Mouse (Mus musculus) thymus, postnatal 36 days (tissue): ENCODE data around the gene Cyb5d1.

Source experiments
- DNase-seq, 2 experiments: peaks; one replicate each; pipeline ENCODE4 v3.0.0; 2022; ENCODE audit warnings: mixed read lengths in 2 of 2

The Cyb5d1 gene

DNA sequence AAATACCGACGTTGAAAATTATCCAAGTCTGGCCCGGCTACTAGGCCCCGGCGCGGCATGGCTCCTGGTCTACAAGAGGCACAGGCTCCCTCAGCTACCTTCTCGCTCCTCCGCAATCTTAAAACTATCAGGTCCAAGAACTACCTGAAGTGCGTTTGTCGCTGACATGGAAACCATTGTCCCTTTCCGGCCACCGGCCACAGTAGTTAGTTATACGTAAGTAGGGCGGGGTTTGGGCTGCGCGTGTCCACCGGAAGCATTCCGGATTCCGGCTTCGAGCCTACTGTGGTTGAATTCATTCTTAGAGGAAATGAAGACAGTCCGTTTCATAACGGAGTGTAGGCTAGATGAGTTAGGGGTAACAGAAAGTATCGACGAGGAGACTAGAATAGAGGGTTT, at the start of gene Cyb5d1, which contains the start of gene Naa38:
Gene Cyb5d1 (minus strand): TSS at position 397 of the 399 bp plus-strand sequence.
Gene Naa38 (plus strand): TSS at position 253 of the 399 bp plus-strand sequence.
- DNase-seq: peak; percentile 83 to 87

DNA sequence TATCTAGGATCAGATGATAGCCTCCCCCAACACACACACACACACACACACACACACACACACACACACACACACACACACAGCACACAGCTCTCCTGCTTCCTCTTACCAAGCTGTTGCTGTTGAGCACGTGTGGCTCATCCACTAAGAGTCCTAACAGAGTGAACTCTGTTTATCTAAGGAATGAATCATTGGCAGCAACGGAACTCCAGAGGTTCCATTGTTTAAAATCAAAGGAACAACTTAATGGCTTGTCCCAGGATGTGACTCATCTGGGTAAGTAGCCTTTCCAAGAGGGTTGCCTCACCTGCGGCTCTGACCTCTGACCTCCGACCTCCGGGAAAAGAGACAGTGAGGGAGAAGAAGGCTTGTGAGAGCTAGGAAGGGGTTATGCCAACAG, 47.9 kb upstream of the Cyb5d1 start:
- DNase-seq: no peak

DNA sequence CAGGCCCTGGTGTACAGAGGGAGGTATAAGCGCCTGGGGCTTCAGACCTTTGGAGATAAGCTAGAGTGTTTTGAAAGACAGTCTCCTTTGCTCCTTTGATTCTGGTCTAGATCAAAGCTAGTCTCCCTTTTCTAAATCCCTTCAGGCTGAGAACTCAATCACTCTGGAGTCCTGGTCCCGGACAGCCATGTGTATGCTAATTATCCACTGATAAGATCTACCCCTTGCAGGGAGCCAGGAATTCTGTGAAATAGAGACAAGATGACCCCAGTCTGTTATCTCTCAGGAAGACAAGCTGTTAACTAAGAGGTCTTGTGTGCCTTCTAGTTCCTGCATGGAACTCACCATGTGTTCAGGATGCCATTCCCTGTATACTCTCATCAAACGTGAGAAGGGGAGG, 41.9 kb upstream of the Cyb5d1 start:
- DNase-seq: no peak

DNA sequence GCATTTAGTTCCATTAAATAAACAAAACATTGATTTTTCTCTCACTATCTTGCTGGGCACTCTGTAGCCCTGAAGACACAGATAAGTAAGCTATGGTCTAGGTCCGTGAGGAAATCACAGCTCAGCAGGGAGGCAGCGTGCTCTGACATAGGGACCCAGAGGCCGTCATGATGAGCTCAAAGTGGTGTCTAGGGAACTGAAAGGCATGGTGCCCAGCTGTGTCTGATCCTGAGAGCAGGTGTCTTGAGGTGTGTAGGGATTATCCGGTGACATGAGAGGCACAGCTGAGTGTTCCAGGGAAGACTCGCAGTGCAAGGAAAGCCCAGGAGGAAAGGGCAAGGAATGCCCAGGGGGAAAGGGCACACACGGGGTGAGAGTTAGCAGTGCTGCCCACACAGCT, 37.8 kb upstream of the Cyb5d1 start:
- no peak for DNase-seq

DNA sequence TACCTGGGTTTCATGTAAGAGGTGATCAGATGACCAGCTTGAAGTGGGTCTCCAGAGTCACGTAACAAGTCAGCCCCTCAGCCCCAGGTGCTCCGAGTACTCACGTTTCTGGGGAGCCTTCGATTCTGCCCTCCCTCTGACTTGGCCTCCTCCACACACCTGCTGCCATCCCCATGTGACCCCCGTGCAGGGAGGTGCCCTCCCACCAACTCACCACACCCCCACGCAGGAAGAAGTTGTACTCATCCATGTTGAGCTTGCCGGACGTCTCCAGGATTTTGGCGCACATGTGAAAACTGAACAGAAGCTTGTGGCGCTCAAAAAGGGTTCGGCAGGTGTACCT, 37.2 kb upstream of the Cyb5d1 start:
- peak in 1 of 2 experiments; percentile 35 for DNase-seq

DNA sequence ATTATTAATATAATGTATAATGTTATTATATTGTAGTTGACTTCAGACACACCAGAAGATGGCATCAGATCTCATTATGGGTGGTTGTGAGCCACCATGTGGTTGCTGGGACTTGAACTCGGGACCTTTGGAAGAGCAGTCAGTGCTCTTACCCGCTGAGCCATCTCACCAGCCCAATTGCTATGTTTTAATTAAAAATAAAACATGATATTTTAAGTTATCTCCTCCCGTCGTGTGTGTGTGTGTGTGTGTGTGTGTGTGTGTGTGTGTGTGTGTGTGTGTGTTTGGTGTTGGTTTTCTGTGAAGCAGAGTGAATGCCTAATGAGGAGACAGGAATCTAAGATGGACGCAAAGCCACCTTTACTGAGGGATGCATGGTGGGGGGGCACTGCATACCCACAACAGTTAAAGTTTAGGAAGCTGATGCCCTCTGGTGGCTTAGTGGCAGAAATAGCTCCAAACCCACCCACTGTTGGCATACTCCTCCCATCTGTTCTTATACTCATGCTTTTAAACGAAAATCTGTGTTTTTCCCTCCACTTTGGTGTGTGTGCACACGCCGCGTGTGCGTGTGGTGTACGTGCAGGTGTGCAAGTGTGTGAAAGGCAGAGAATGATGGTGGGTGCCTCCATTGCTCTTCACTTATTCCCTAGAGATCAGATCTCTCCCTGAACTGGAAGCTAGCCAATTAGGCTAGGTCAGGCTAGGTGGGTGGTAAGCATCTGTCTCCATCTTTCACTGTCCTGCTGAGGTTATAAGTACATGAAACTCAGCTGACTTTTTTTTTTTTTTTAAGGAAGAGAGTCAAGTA, 36.6 kb upstream of the Cyb5d1 start:
- peak; percentile 69 to 75 for DNase-seq

DNA sequence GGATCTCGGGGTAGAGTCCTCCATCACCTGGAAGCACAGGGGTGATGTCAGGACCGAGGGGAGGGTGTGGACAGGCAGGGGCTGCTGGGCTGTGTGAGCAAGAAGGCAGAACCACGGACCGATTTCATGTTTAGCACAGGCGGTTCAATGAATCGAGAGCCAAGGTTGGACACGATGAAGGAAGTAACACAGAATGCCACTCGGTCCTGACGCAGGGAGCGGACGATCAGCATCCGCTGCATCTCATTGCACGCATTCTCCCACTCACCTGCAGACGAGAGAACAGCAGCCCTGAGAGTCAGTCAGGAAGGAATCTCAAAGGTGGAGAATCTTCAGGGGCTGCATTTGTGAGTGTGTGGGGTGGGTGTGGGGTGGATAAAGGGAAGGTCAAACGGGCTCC, 35.2 kb upstream of the Cyb5d1 start:
- DNase-seq: no peak

DNA sequence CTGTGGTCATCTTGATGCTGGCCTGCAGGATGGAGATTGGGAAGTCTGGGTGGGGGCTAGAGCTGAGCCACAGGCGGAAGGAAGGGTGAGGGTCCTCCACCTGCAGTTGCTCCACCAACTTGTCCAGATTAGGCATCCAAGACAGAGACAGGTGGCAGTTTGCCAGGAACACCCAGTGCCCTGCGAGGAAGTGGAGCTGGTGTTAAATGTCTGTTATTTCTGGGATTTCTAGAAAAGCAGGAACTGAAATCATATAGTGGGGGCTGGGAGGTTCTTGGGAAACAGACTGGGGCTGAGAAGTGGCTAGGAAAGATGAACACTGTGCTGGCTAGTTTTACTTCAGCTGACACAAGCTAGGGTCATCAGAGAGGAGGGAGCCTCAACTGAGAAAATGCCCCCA, 33.9 kb upstream of the Cyb5d1 start:
- no peak for DNase-seq

DNA sequence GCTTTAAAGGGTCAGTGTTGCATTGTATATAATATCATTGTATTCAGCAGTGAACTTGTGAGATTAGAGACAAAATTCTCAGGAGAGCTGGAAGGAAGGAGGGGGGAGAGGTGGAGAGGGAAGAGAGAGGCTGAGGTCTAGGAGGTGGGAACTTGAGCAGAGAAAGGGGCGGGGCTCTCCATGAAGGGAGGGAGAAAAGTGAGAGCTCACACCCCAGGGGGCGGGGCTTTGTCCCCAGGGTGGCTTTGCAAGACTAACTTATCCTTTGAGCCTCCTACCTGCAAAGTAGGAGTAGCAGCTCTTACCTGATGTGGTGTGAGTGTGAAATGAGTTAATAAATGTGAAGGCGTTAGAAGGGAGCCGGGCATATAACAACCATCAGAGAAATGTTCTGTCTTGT, 33.3 kb upstream of the Cyb5d1 start:
- DNase-seq: peak in 1 of 2 experiments; percentile 60

DNA sequence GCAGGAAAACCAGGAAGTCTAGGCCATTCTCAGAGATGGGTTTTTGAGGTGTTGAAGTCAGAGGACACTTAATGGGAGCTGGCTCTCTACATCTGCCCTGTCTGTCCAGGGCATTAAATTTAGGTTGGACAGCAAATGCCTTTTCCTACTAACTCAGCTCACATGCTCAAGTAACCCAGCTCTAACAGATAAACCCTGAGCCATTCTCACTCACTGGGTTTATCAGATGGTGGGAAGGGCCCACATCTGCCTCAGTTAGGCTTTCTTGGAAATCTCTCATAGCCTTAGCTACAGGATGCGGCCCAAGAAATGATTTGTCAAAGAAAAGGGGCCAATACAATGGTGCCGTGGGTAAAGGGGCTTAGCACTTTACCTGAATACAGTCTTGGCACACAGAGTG, 30.8 kb upstream of the Cyb5d1 start:
- no peak for DNase-seq

DNA sequence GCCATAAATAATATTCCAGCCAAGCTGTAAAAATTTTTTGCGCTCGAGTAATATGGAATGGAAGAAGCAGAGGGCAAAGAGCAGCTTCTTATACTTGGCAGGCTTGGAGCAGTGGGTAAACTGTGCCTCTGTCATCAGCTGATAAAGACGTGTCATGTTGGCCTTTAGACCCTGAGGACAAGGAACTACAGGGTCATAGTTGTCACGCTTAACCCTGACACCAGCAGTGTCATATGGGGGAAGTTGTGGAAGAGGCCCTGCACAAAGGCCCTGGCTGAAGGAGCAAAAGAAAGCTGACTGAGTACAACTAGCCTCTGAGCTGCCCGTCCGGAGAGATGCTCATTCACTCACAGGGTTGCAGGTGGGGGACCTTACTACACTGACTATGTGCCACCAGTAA, 28.5 kb upstream of the Cyb5d1 start:
- no peak for DNase-seq

DNA sequence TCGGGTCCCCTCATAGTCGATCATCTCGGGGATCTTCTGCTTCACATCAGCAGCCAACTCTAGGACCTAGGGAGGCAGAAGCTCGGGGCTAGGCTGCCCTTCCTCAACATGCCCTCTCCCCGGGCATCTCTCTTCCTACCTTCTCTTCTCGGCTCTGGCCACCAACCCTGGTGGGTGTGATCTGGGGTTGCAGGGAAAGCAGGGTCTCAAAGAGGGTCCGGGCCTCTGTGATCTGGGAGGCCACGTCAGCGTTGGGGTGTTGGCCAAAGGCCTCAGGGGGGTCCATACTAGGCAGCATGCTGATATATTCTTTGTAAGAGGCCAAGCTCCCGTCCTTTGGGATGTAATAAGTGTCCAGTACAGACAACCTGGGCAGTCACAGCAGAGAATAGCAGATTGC, 27.4 kb upstream of the Cyb5d1 start:
- no peak for DNase-seq

DNA sequence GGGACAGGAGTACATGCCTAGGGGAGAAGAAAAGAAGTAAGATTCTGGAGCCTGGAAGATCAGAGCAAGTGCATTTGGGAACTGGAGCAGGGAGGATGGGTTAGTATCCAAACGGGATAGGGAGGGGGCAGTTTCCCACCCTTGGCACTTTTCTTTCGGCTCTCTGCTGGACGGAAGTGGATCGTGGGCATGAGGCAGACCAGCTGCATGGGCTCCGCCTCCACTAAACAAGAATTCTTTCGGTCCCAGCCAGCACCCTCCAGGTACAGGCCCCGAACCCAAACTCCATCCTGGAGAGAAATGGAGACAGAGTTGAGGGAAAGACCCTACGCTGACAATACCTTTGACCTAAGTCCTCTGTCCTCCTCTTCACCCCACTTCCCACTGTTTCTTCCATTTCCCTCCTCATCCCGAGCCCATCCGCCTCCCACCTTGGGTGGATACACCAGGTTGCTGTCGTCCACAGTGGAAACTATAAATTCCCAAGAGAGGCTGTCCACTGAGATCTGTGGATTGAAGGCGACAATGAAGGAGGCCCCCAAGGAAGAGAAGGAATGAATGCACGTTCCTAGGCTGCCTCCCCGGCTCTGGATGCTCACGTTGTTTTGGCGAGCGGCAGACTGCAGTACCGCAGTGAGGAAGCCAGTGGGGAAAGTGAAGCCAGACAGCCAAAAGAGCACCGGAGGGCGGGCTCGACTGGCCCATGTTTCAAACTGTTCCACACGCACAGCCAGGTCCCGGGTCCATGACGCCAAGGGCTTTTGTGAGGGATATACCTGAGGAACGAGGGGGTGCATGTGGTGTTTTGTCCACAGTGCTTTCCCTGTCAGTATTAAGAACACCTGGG, 25.9 kb upstream of the Cyb5d1 start:
- DNase-seq: no peak

DNA sequence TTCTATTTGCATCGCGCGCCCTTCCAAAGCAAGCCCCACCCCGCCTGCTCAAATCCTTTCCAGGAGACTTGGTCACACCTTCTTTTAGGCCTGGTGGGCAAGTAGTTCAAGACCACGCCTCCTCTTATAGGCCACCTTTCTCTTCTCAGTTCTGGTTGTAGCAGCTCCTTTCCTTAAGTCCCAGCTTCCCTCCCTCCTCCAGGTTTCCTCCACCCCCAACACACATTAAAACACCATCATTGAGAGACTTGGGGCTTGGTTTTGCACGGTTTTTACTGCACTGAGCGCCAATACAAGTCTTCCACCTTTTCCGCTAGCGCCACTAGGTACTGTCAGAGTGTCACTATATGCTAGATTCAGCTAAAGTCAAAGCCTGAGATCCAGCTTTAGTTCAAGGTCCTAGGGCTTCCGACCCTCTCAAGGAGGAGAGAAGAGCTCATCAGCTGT, 25.1 kb upstream of the Cyb5d1 start:
- DNase-seq: no peak

DNA sequence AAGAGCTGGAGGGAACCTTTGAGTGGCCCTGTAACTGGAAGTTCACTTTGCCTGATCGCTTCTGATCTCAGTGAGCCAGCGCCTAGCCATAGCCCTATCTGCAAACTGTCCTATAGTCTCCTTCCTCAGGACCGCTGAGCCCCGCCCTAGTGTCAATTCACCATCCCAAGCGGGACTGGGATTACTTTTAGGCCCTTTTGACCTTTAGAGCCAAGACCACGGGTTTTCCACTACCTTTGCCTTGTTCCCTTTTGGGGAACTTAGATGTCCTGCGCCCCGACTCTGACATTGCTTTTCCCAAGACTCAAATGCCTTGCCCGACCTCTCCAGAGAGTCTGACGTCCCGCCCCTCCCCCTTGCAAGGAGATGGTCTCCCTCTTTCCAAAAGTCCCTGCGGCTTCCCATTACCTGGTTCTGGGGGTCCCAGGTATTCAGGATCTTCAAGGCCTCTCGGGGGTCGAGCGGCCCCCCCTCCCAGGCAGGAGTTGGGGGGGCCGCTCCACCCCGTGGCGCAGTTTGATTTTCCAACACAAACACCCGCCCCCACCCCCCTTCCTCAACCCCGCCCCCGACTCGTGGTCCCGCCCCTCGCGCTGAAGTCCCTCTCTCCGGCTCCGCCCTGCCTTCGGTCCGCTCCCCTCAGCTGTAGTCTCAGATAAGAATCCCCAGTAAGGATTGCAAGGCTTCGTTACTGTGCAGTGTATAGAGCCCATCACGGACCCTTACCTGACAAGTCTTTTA, 24.6 kb upstream of the Cyb5d1 start:
- DNase-seq: peak; percentile 63 to 70

DNA sequence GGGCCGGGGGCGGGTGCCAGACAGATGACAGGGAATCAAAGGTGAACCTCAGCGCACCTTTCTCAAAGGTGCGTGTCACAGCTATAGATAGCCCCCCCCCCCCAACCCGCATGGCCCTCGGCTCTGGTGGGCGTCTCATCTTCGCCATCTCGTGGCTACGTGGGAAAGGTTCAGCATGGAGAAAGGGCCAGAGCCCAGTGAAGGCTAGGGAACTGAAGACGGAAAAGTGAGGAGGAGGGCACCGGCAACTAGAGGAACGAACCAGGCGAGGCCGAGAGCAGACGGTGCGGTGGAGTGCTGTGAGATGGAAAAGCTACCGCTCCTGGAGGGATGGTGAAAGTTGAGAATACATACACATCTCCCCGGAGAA, 24.0 kb upstream of the Cyb5d1 start:
- peak; percentile 59 to 72 for DNase-seq

DNA sequence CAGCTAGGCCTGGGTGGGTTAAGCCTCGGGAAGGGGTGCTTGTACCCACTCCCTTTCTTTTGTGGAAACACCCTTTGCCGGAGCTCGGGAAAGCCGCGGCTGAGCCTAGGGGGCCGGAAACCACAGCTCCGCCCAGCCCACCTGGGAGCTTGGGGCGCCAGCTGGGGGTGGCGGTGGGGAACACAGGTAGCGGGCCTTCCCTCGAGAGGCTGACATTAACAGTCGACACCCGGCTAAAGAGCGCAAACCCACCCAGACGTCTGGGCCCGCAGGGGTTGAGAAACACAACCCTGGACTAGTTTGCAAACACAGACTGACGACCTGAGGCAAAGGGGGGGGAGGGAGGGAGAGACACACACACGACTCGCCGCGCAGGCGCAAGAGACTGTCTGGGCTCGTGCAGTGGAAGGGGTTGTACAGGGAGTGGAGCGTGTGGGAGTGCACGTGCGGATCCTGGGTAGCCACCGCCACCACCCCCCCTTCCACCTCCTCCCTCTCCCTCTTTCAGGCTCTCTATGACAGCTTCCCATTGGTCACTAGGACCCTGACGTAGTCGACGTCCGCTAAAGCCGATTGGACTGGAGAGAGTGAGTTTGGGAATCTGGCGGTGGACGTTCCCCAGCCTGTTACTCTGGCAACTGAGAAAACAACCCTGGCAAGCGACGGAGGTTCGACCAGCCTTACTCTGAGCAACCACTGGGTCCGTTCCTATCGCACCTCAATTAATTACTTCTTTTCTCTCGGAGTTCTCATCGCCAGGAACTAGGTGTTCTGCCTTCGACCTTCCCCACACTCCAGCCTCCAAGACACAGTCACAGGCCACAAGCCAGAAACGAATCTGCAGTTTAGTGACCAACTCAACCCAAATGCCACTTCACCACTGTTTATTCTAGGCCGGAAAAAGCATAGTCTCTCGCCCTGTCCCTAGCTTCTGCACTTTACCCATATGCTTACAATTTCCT, 23.3 kb upstream of the Cyb5d1 start:
- DNase-seq: peak; percentile 91 to 93

DNA sequence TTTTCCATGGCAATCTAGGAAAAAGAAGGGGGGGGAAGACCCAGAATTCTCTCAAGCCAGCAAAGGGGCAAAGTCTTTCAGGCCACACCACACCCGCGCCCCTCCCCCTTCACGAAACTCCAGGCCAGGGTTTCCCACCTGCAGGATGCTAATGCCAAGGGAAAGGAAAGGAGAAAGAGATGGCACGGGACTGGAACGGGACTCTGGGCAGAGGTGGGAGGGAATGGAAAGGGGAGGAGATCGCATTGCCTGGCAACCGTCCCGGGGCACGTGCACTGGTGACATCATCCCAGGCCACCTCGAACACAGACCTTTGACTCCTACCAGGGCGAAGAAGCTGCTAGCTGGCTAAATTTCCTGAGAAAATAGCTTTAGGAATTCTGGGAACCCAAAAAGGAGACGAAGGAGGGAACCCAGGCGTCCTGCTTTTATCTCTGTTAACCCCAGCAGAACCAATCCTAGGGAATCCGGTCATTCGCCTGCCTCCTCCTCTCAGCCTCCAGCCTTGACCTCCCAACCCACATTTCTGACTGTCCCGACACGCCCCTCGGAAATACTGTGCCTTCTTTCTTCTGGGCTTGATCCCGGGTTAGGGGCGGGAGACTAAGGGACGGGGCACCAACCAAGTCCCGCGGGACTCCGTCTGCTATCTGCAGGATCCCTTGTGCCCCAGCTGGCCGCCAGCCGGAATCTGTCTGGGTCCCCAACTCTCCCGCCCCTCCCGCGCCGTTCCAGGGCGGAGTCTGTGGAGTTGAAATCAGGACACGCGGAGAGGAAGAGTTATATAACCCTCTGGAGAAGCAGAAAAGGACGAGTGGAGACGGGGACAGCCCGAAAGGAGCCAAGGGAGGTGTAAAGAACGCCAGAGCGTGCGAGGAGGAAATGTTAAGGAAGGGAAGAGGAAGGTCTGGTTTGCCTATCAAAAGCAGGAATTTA, 22.3 kb upstream of the Cyb5d1 start:
- DNase-seq: peak; percentile 63 to 75

DNA sequence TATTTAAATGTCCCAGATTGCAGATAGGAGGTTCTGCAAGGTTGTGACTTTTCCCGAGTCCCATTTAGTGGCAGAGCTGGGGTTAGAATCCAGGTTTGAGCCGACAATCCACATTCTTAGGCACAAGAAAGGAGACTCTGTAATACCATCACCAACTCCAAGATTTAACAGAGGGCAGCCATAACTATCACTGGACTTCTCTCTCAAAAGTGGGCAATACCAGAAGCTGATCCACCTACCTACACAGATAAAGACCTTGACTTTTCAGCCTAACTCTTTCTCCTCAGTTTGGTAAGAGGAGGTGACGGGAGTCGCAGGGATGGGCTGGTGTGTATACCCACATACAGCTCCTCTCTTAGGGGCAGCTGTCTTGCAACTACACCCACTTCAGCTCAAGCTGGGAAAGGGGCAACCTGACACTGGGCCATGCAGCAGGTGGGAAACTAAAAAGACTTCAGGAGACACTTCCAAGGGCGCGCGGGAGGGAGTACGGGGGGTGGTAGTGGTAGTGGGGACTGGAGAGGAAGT, 21.6 kb upstream of the Cyb5d1 start:
- no peak for DNase-seq

DNA sequence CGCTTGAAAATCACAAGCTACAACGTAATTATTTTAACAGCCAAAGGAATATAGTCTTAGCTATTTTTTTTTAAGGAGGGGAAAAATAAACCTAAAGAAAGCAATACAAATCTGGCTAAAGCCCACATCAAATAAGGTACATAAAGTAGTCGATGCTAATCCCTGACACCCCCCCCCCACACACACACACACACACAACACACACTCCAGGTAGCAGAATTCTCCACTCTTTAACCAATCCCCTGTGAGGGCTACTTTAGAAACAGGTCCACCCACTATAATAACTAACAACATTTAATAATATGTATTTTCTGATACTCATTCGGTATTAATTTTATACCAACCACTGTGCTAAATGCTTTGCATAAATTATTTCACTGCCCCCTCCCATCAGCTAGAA, 21.1 kb upstream of the Cyb5d1 start:
- DNase-seq: no peak
